Mouse (Mus musculus) erythroblast, embryonic 14.5 days (primary cell): ENCODE measurements around the gene Kcnj11.

Experiments
- GATA1 ChIP-seq: IDR thresholded peaks from 2 replicates; pipeline ENCODE4 v1.6.1; 2012; ENCODE audit warnings: low read length, inconsistent platforms, mixed read lengths
- TAL1 ChIP-seq: IDR thresholded peaks from 3 replicates; pipeline ENCODE4 v1.6.1; 2012; ENCODE audit warnings: low read length, inconsistent platforms, mixed read lengths

GRCm38 (mm10) chr7:46099682-46100081, 882 bp downstream of the Kcnj11 start:
- no peak for TF ChIP-seq GATA1
- no peak for TF ChIP-seq TAL1
